Mouse (Mus musculus): ENCODE measurements around the gene Slc36a1. TPM values are rescaled to one million over a fixed set of nuclear protein-coding genes. Genes with fewer than 3 reads are reported as not detected.

Slc36a1 gene
- polyA plus RNA-seq (2012; rRNA removed) = 15.7 and 16.5 TPM in 2 replicates

GRCm38 (mm10) chr11:55204159-55204596 lies at the start of gene Slc36a1:
Slc36a1 (plus strand) TSS chr11:55204350.

DNA sequence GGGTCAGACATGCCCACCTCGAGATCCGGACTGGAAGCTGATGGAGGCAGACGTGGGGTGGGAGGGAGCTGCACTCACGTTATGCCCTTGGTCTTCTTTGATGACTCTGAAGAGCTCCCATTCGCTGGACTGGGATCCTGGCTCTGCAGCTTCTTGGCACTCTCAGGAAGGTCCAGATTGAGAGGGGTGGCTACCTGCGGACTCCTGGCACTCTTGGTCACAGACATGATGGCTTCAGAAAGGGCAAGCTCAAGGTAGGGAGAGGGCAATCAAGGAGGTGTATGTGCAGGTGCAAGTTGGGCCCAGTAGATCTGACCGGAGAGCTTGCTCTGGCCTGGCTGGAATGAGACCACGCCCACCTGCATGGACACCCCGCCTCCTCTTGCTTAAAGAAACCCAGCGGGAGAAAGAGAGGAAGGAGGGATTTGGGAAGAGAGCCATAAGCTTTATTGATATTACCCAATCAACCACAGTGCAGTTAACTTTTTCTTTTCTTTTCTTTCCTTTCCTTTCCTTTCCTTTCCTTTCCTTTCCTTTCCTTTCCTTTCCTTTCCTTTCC lies 19.3 kb upstream of the Slc36a1 start, which contains the start of gene Slc36a2:
TSS of gene Slc36a2 (minus strand) at position 345 of the 559 bp plus-strand sequence.

Other genes with a start within 250 kb of the Slc36a1 start
- gene Tnip1, start 241.4 kb upstream of the Slc36a1 start, polyA plus RNA-seq (2012; rRNA removed) = 11.8 and 12.5 TPM in 2 replicates
- gene Anxa6, start 170.9 kb upstream of the Slc36a1 start, polyA plus RNA-seq (2012; rRNA removed) = 44.2 and 55.6 TPM in 2 replicates
- gene Ccdc69, start 126.2 kb upstream of the Slc36a1 start, polyA plus RNA-seq (2012; rRNA removed) = 0.35 and 0.55 TPM in 2 replicates
- 15.8 and 17.6 TPM in 2 replicates for gene Gm2a, start 106.2 kb upstream of the Slc36a1 start, polyA plus RNA-seq (2012; rRNA removed)
- not detected in 2 replicates for gene Slc36a3, start 52.6 kb upstream of the Slc36a1 start, polyA plus RNA-seq (2012; rRNA removed)
- 0.18 and 1.3 TPM in 2 replicates for gene Slc36a2, start 19.3 kb upstream of the Slc36a1 start, polyA plus RNA-seq (2012; rRNA removed)
- gene Fat2, start 132.2 kb downstream of the Slc36a1 start, polyA plus RNA-seq (2012; rRNA removed) = 0.08 and 0.39 TPM in 2 replicates
- 380 and 534 TPM in 2 replicates for gene Sparc, start 218.8 kb downstream of the Slc36a1 start, polyA plus RNA-seq (2012; rRNA removed)